Mouse (Mus musculus) heart, embryonic 12.5 days (tissue): ENCODE measurements at regions not wholly inside any gene's neighbourhood (a gene's known extent, or its start where the extent isn't known, plus 50 kb on each side); places are given as distances from the start of the nearest gene placed in this dataset.

Source experiments
- ATAC-seq: fragments of 200-750 bp; cut with Nextera tagmentation; 2 replicates; pipeline ENCODE4 v1.8.0; 2017; ENCODE audit warnings: moderate TSS enrichment, moderate library complexity; ENCODE audit not compliant: insufficient number of reproducible peaks, low FRiP score
- H3K27ac ChIP-seq: fragments of 300-500 bp; sonication (generic); 2 replicates; pipeline ENCODE4 v1.5.1; 2016; ENCODE audit warnings: mild to moderate bottlenecking, moderate library complexity; ENCODE audit not compliant: poor library complexity, severe bottlenecking
- H3K27me3 ChIP-seq: fragments of 300-500 bp; sonication (generic); replicated peaks from 2 replicates; pipeline ENCODE4 v1.6.1; 2016; ENCODE audit warnings: mild to moderate bottlenecking, moderate library complexity
- H3K36me3 ChIP-seq: fragments of 300-500 bp; sonication (generic); 2 replicates; pipeline ENCODE4 v1.6.1; 2016; ENCODE audit warnings: mild to moderate bottlenecking, moderate library complexity
- H3K4me1 ChIP-seq: fragments of 300-500 bp; sonication (generic); replicated peaks from 2 replicates; pipeline ENCODE4 v1.6.1; 2016; ENCODE audit warnings: mild to moderate bottlenecking
- H3K4me2 ChIP-seq: fragments of 300-500 bp; sonication (generic); 2 replicates; pipeline ENCODE4 v1.6.1; 2016; ENCODE audit warnings: mild to moderate bottlenecking, moderate library complexity
- H3K4me3 ChIP-seq: fragments of 300-500 bp; sonication (generic); 2 replicates; pipeline ENCODE4 v1.5.1; 2016; ENCODE audit warnings: mild to moderate bottlenecking
- H3K9ac ChIP-seq: fragments of 300-500 bp; sonication (generic); 2 replicates; pipeline ENCODE4 v1.6.1; 2016; ENCODE audit warnings: mild to moderate bottlenecking, moderate library complexity
- H3K9me3 ChIP-seq: fragments of 300-500 bp; sonication (generic); replicated peaks from 2 replicates; pipeline ENCODE4 v1.6.1; 2016; ENCODE audit warnings: mild to moderate bottlenecking, moderate library complexity
- WGBS: fragments of 180-500 bp; shearing (Covaris S2); methylation state at CpG from one replicate; pipeline ENCODE4 v1.1.7; 2016; 5-methylcytosine and 5-hydroxymethylcytosine counted together

DNA sequence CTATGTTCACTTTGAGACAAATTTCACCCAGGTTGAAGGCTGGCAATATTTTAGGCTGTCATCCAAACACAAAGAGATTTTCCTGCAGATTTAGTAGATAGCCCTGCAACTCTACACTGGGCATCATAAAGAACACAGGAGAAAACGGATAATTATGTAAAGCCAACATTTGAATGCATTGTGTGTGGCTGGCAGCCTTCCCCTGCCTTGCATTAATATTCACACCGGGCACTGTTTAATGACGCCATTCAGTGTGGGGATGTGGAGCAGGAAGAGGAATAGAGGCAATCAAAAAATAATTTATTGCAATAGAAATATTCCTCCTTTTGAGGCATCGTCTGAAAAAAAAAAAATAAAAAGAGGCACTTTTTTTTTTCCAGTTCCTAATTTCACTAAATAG lies 105.7 kb downstream of the Samd5 start:
- ATAC-seq = no peak
- no peaks in the 10 kb centered on the region for H3K4me1 ChIP-seq
- H3K9ac ChIP-seq = no peak overlapping the region
- H3K4me2 ChIP-seq = no peak overlapping the region
- no peaks in the 10 kb centered on the region for H3K36me3 ChIP-seq
- H3K4me3 ChIP-seq = no peak overlapping the region
- WGBS = 75% methylated on average over 4 of the region's 4 CpGs
- H3K9me3 ChIP-seq = 0 out of 2 replicates have a peak, but pooled peaks cover 4% of the 10 kb centered on the region
- H3K27ac ChIP-seq = no peak overlapping the region
- no peaks in the 10 kb centered on the region for H3K27me3 ChIP-seq

DNA sequence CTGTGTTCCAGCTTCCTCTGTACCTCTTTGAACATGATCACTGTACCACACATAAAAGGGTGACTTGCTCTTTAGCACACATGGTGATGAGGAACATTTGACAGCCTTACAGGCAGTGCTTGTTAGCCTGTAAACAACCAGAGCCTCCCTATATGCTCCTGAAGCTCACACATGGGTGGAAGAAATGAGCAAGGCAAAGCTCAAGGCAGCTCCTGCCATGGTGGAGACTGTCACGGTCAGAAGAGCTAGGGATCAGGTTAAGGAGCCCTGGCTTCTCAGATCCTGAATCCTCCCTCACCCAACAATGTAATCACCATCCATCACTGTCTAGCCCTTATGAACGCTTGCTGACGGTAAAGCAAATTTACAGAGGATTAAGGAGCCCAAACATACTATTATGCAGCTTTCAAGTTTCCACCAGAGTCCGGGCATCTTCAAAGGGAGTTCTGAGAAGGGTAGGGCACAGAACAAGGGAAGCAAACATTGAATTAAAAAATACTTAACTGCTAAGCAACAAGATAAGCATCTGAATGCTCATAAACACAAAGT lies 117.4 kb downstream of the Samd5 start:
- Histone ChIP-seq H3K9ac (no peak overlapping the region), H3K4me3 (no peak overlapping the region), H3K36me3 (no peaks in the 10 kb centered on the region), H3K4me1 (no peaks in the 10 kb centered on the region), H3K4me2 (no peak overlapping the region), H3K9me3 (no peaks in the 10 kb centered on the region), H3K27ac (no peak overlapping the region), H3K27me3 (no peaks in the 10 kb centered on the region)
- no peak for ATAC-seq
- WGBS = 48% methylated on average over 4 of the region's 4 CpGs

DNA sequence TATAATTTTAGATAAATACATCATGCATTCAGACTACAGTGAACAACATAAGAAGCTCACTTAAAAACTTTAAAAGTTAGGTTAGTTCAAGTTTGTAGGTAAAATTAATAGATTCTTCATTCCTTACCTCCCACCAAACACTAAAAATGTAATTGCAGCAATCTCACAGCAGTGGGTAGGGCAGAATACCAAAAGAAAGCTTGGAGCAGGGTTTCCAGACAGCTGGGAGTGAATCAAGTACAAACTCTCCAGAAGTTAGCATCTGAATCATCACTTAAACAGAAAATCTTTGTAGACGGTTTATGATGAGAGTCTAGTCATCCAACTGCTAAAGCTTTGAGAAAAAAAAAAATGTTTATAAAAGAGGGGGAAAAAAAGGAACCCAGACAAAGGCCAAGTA lies 117.9 kb downstream of the Samd5 start:
- no peak overlapping the region for H3K9ac ChIP-seq
- WGBS = 65% methylated on average over 1 of the region's 1 CpGs
- H3K9me3 ChIP-seq = no peaks in the 10 kb centered on the region
- no peaks in the 10 kb centered on the region for H3K36me3 ChIP-seq
- no peaks in the 10 kb centered on the region for H3K27me3 ChIP-seq
- H3K4me1 ChIP-seq = no peaks in the 10 kb centered on the region
- ATAC-seq = no peak
- H3K27ac ChIP-seq = no peak overlapping the region
- no peak overlapping the region for H3K4me2 ChIP-seq
- no peak overlapping the region for H3K4me3 ChIP-seq

DNA sequence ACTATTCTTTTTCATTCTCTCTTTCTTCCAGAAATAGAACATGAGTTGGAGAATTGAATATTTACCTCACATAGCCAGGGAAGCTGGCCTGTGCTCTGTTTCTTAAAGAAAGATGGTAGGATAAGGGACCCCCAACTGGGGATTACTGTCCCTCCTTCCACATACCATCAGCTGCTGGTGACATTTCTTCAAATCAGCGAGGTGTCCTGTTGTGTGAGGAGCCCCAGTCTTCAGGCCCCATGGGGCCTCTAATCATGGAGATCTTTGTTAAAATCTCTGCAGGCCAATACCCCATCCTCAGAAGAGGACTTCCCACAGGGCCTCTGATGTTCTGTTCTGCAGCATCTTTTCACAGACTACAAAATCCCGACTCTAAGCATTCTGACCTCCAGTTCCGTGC lies 121.1 kb downstream of the Samd5 start:
- H3K4me2 ChIP-seq = no peak overlapping the region

DNA sequence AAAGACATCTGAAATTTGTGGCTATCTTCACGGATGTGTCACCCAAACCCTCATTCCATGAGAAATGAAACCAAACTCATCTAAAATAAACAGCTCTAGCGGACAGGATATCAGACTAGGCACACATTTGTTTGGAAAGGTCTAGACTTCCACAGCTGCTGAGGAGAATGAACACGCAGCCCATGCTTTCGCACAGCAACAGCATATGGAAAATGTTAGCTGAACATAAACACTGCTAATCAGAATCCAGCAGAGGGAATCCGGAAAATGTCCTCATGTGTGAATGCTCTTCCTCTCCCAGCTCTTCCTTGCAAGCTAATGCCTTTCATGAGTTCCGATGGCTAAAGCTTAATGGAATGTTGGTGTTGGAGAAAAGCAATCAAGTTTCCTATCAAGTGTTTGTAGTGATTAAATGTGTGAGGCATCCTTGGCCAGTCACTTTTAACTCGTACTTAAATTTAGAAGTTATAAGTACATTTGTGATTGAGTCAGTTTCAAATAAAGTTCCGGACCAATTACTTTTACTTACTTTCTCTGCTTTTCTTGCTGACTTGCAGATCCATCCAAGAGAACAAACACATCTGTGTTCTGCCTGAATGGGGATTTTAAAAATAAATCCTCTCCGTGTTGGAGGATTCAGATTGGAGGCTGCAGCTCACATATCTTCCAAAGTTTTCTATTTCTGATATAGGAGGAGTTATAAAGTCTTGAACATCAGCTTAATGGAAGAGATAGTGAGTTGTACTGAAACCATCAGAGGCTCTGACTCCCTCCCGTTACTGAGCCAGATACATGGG lies 124.9 kb downstream of the Samd5 start:
- H3K9me3 ChIP-seq = no peaks in the 10 kb centered on the region
- H3K4me3 ChIP-seq = no peak overlapping the region
- H3K36me3 ChIP-seq = no peaks in the 10 kb centered on the region
- ATAC-seq = peak; percentile 82
- H3K27ac ChIP-seq = peak overlapping the region; percentile 66
- WGBS = 35% methylated on average over 10 of the region's 10 CpGs
- H3K4me1 ChIP-seq = 0 out of 2 replicates have a peak, but pooled peaks cover 9% of the 10 kb centered on the region
- H3K9ac ChIP-seq = no peak overlapping the region
- no peaks in the 10 kb centered on the region for H3K27me3 ChIP-seq
- H3K4me2 ChIP-seq = no peak overlapping the region

More for the DNA sequence above, 121.1 kb downstream of the Samd5 start:
- Histone ChIP-seq H3K27me3 (no peaks in the 10 kb centered on the region), H3K4me1 (0 out of 2 replicates have a peak, but pooled peaks cover 5% of the 10 kb centered on the region), H3K9me3 (no peaks in the 10 kb centered on the region), H3K36me3 (no peaks in the 10 kb centered on the region), H3K9ac (no peak overlapping the region), H3K27ac (no peak overlapping the region), H3K4me3 (no peak overlapping the region)
- ATAC-seq = no peak
- 23% methylated on average over 3 of the region's 3 CpGs for WGBS

DNA sequence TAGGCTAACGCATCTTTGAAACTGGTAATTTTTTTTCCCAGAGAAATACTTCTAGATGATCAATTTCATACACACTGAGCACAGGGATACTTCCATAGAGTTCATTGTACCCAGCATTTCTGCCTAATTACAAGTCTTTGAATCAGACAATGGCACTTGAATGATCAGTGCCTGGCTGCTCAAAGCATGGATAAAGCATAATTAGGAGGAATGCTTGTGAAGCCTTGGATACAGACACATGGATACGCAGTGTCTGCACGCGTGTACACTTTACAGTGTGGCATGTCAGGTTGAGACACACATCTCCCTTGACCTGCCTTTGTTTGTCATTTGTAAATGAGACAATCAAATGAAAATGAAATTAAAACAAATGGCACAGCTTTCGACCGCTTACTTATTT lies 129.2 kb downstream of the Samd5 start:
- no peaks in the 10 kb centered on the region for H3K36me3 ChIP-seq
- no peak overlapping the region for H3K4me3 ChIP-seq
- 85% methylated on average over 6 of the region's 6 CpGs for WGBS
- no peak overlapping the region for H3K27ac ChIP-seq
- H3K9me3 ChIP-seq = no peaks in the 10 kb centered on the region
- no peaks in the 10 kb centered on the region for H3K27me3 ChIP-seq
- no peak overlapping the region for H3K9ac ChIP-seq
- no peak overlapping the region for H3K4me2 ChIP-seq
- 0 out of 2 replicates have a peak, but pooled peaks cover 9% of the 10 kb centered on the region for H3K4me1 ChIP-seq
- ATAC-seq = no peak

DNA sequence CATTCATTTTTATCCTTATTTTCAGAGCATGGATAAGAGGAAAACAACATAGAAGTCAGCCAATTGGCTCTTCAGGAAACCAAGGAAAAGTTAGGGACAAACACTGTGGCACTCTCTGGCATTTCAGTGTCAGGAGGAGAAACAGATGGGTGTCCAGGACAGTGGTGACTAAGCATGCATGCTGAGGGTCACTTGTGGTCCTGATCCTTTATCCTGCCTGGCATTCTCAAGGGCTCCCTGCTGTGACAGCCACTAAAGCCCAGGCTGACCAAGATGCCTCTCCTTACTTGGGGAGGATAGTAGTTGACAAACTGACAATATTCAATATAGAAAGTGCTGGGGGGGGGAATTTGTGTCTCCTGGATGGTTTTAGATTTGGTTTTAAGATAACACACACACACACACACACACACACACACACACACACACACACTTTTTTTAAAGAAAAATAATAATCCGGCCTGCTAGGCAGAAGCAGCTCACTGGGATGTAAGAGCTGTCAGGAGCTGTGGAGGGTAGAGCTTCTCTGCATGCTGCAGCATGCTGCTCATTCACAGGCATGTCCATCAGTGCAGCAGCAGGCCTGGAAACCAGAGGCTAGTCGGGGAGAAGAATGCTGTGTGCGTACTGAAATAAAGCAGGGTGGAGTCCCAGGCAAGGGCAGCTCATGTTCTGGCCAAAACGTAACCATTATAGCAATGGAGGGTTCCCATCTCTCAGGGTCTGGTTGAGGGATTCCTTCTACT lies 130.8 kb downstream of the Samd5 start:
- Histone ChIP-seq H3K4me1 (0 out of 2 replicates have a peak, but pooled peaks cover 6% of the 10 kb centered on the region), H3K4me3 (no peak overlapping the region), H3K27me3 (no peaks in the 10 kb centered on the region), H3K27ac (no peak overlapping the region), H3K36me3 (no peaks in the 10 kb centered on the region), H3K4me2 (no peak overlapping the region), H3K9me3 (no peaks in the 10 kb centered on the region), H3K9ac (no peak overlapping the region)
- WGBS = 55% methylated on average over 4 of the region's 4 CpGs
- ATAC-seq = no peak

DNA sequence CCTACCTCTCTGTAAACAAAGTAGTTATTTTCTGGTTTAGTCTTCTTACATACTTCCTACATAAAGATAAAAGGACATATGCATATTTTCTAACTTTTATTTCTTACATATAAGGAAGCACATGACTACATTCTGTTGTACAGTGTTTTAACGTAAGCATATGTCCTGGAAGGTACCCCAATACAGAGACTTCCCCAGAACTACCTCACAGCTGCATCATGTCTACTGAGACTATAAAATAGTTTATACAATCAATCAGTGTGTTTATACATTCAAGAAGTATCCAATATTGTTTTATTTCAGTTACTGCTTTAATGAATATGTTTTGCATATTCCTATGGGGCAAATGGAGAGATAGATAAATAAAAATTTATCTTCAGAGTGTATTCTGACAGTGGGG lies 133.4 kb downstream of the Samd5 start:
- no peak overlapping the region for H3K27ac ChIP-seq
- H3K4me1 ChIP-seq = 0 out of 2 replicates have a peak, but pooled peaks cover 3% of the 10 kb centered on the region
- WGBS = 81% methylated on average over 1 of the region's 1 CpGs
- no peaks in the 10 kb centered on the region for H3K36me3 ChIP-seq
- no peak overlapping the region for H3K9ac ChIP-seq
- H3K4me2 ChIP-seq = no peak overlapping the region
- ATAC-seq = no peak
- H3K9me3 ChIP-seq = no peaks in the 10 kb centered on the region
- no peaks in the 10 kb centered on the region for H3K27me3 ChIP-seq
- H3K4me3 ChIP-seq = no peak overlapping the region

DNA sequence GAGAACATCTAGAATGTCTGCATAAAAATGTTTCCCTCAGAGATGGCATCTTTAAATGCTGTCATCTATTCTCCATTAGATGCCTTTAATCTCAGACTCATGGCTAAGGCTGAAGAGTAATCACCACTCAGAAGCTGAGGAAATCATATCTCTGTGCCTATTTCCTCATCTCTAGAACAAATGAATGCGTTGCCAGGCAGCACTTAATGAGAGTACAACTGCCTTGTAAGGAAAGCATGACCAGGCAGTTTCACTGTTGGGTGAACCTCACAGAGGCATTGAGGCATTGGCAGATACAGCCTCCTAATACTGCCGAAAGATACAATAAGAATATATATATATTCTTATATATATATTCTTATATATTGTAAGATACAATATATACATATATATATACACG lies 137.3 kb downstream of the Samd5 start:
- H3K27ac ChIP-seq = no peak overlapping the region
- WGBS = 71% methylated on average over 3 of the region's 3 CpGs
- no peaks in the 10 kb centered on the region for H3K9me3 ChIP-seq
- H3K9ac ChIP-seq = no peak overlapping the region
- no peaks in the 10 kb centered on the region for H3K36me3 ChIP-seq
- H3K27me3 ChIP-seq = no peaks in the 10 kb centered on the region
- no peak overlapping the region for H3K4me2 ChIP-seq
- H3K4me3 ChIP-seq = no peak overlapping the region
- ATAC-seq = no peak
- H3K4me1 ChIP-seq = no peaks in the 10 kb centered on the region

DNA sequence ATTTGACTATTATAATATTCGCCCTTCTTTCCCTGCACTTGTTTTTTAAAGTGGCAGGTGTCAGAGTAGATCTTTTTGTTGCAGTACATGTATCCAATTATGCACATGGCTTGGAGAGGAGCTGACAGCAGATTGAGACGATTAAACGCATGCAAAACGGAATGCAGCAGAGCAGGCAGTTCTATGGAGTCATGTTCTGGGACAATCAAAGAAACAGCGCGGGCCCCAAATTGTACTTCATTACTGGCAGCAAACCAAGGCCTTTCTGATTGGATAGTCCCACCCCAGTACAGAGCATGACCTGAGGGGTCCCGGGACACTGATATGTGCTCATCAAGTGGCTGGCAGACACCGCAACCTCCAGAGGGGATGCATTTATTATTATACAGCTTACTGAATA lies 140.5 kb downstream of the Samd5 start:
- H3K27ac ChIP-seq = no peak overlapping the region

DNA sequence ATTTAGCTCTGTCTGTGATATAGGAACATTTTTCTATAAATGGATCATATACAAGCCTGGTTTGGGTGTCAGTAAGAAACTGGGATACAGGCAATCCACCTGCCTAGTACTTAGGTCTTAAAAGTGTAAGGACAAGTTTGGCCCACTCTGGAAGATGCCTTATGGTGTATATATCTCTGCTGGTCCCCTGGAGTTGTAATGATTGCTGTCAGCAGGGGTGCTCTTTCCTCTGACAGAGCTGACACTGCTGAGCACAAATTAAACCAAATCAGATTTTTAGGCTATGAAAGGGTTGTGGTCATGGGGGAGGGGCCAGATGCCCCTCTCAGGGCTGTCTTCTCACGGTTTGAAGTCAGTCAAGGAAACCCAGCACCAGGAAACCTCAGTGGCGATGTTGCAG lies 141.7 kb downstream of the Samd5 start:
- no peak overlapping the region for H3K9ac ChIP-seq
- H3K27me3 ChIP-seq = no peaks in the 10 kb centered on the region
- WGBS = 41% methylated on average over 2 of the region's 2 CpGs
- H3K4me3 ChIP-seq = no peak overlapping the region
- H3K9me3 ChIP-seq = no peaks in the 10 kb centered on the region
- H3K27ac ChIP-seq = no peak overlapping the region
- H3K4me2 ChIP-seq = no peak overlapping the region
- no peak for ATAC-seq
- H3K36me3 ChIP-seq = no peaks in the 10 kb centered on the region
- H3K4me1 ChIP-seq = peaks cover 16% of the 10 kb centered on the region

More for the DNA sequence above, 140.5 kb downstream of the Samd5 start:
- WGBS = 71% methylated on average over 8 of the region's 8 CpGs
- Histone ChIP-seq H3K36me3 (no peaks in the 10 kb centered on the region), H3K9ac (no peak overlapping the region), H3K9me3 (no peaks in the 10 kb centered on the region), H3K4me3 (no peak overlapping the region), H3K27me3 (no peaks in the 10 kb centered on the region), H3K4me1 (peaks cover 9% of the 10 kb centered on the region), H3K4me2 (no peak overlapping the region)
- ATAC-seq = no peak
